Mouse (Mus musculus) brown adipose tissue, adult 24 weeks (tissue): Measurements from ENCODE around the gene Srgap2. TPM values are rescaled to one million over a fixed set of nuclear protein-coding genes. Genes with fewer than 3 reads are reported as not detected.

Source experiments
- H3K27ac ChIP-seq: fragments of 200-500 bp; replicated peaks from 2 replicates; pipeline ENCODE4 v1.5.1; 2012; ENCODE audit warnings: low read depth, mild to moderate bottlenecking, low read length
- H3K4me1 ChIP-seq: fragments of 200-500 bp; 2 replicates; pipeline ENCODE4 v1.6.1; 2012; ENCODE audit warnings: low read length, mixed read lengths; ENCODE audit not compliant: control insufficient read depth, insufficient read depth, insufficient read length
- H3K4me3 ChIP-seq: fragments of 200-500 bp; 2 replicates; pipeline ENCODE4 v1.5.1; 2012; ENCODE audit warnings: low read depth, mild to moderate bottlenecking, low read length, moderate library complexity; ENCODE audit not compliant: insufficient read depth
- polyA plus RNA-seq: library from polyadenylated mRNA; stranded (reverse); fragments of >200 nt; gene quantifications from 2 replicates; pipeline ENCODE4 v1.2.4, GENCODE M21; 2012; ENCODE audit not compliant: missing spikeins, insufficient read depth, insufficient read length

The Srgap2 gene
- polyA plus RNA-seq, 1 experiment, result 7.8 TPM

- no peak overlapping the region for H3K27ac ChIP-seq
- no peaks in the 10 kb centered on the region for H3K4me1 ChIP-seq
- no peak overlapping the region for H3K4me3 ChIP-seq
Observed at GRCm38 (mm10) chr1:131238931-131239381, 288.2 kb downstream of the Srgap2 start.

- no peak overlapping the region for H3K27ac ChIP-seq
- H3K4me3 ChIP-seq, result no peak overlapping the region
- no peaks in the 10 kb centered on the region for H3K4me1 ChIP-seq
Observed at GRCm38 (mm10) chr1:131236077-131236476, 291.1 kb downstream of the Srgap2 start.

Other genes with a start within 250 kb of the Srgap2 start
- gene Ikbke, start 247.7 kb downstream of the Srgap2 start, polyA plus RNA-seq, result 1.0 TPM in 2 replicates
- 0.79 and 1.7 TPM in 2 replicates for gene Fam72a, start 551 bp upstream of the Srgap2 start, polyA plus RNA-seq
- not detected in 2 replicates for gene Avpr1b, start 71.9 kb upstream of the Srgap2 start, polyA plus RNA-seq
- not detected in 2 replicates for gene Ctse, start 111.0 kb upstream of the Srgap2 start, polyA plus RNA-seq
- gene Rab7b, start 161.3 kb upstream of the Srgap2 start, polyA plus RNA-seq, result 2.3 and 10.5 TPM in 2 replicates
- not detected in 2 replicates for gene Slc26a9, start 216.7 kb upstream of the Srgap2 start, polyA plus RNA-seq